Mouse (Mus musculus): ENCODE measurements around the gene Tmod3.

DNA sequence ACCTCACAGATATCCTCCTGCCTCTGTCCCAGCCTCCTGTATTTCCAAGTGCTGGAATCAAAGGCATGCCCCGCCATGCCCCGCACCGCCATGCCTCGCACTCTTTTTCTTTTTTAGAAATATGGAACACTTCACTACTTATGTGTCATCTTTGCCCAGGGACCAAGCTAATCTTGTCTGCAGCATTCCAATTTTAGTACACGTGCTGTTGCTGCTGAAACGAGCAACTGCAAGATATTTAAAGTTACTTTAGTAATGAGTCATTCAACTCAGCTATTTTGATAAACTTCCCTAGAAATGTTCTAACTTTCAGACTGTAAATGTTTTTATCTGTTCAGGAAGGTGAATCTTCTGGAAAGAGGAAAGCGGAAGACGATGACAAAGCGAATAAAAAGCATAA lies 93.6 kb downstream of the Tmod3 start:
- TF ChIP-seq CTCF (conservative IDR thresholded peaks at IDR 0.05; ENCODE audit: insufficient read depth, insufficient read length, low read depth, low read length) (no peak), POLR2A (IDR thresholded peaks at IDR 0.05; ENCODE audit: low read depth, low read length) (no peak)
